Mouse (Mus musculus) forebrain, embryonic 14.5 days (tissue): Measurements from ENCODE around the gene Gm20388. TPM values are rescaled to one million over a fixed set of nuclear protein-coding genes. Genes with fewer than 3 reads are reported as not detected.

Experiments
- ATAC-seq: fragments of 200-750 bp; cut with Nextera tagmentation; 2 replicates; pipeline ENCODE4 v1.8.0; 2017; ENCODE audit warnings: mild to moderate bottlenecking, moderate library complexity
- DNase-seq: peaks from one replicate; pipeline ENCODE4 v3.0.0-alpha.2; 2015; ENCODE audit warnings: low spot score
- H3K27ac ChIP-seq: fragments of 300-500 bp; sonication (generic); 2 replicates; pipeline ENCODE4 v1.5.1; 2014; ENCODE audit warnings: low read depth, mild to moderate bottlenecking, control low read depth, low read length, moderate library complexity
- H3K27me3 ChIP-seq: fragments of 300-500 bp; sonication (generic); replicated peaks from 2 replicates; pipeline ENCODE4 v1.6.1; 2014; ENCODE audit warnings: low read length, control low read depth, mixed read lengths; ENCODE audit not compliant: control insufficient read depth, insufficient read depth
- H3K36me3 ChIP-seq: fragments of 300-500 bp; sonication (generic); 2 replicates; pipeline ENCODE4 v1.6.1; 2014; ENCODE audit warnings: low read length, control low read depth; ENCODE audit not compliant: control insufficient read depth, insufficient read depth
- H3K4me1 ChIP-seq: fragments of 300-500 bp; sonication (generic); 2 replicates; pipeline ENCODE4 v1.6.1; 2014; ENCODE audit warnings: antibody characterized with exemption, low read length, control low read depth; ENCODE audit not compliant: control insufficient read depth, insufficient read depth
- H3K4me2 ChIP-seq: fragments of 300-500 bp; sonication (generic); 2 replicates; pipeline ENCODE4 v1.6.1; 2014; ENCODE audit warnings: mild to moderate bottlenecking, control low read depth, low read length
- H3K4me3 ChIP-seq: fragments of 300-500 bp; sonication (generic); 2 replicates; pipeline ENCODE4 v1.5.1; 2014; ENCODE audit warnings: low read depth, low read length, control low read depth
- H3K9ac ChIP-seq: fragments of 300-500 bp; sonication (generic); 2 replicates; pipeline ENCODE4 v1.6.1; 2014; ENCODE audit warnings: mild to moderate bottlenecking, low read length, control low read depth, moderate library complexity
- H3K9me3 ChIP-seq: fragments of 300-500 bp; sonication (generic); replicated peaks from 2 replicates; pipeline ENCODE4 v1.6.1; 2016; ENCODE audit warnings: low read length, control low read depth, mixed read lengths; ENCODE audit not compliant: control insufficient read depth
- WGBS: fragments of 180-500 bp; shearing (Covaris S2); extraction: QIAGEN DNeasy Blood & Tissue Kit; methylation state at CpG from one replicate; pipeline ENCODE4 v1.1.7; 2014; 5-methylcytosine and 5-hydroxymethylcytosine counted together
- polyA plus RNA-seq: library from polyadenylated mRNA; unstranded; fragments of >200 nt; fragmentation: Nextera tagmentation; extraction: Ambion mirVana; gene quantifications from 2 replicates; pipeline ENCODE4 v1.2.1, GENCODE M21; 2014

Gm20388 gene
- polyA plus RNA-seq, 1 experiment from 2014 or later: 7.4 TPM

GRCm38 (mm10) chr8:124193992-124194391, 4283.4 kb downstream of the Gm20388 start:
- Histone ChIP-seq H3K27me3 (no peaks in the 10 kb centered on the region), H3K4me2 (no peak overlapping the region), H3K27ac (no peak overlapping the region), H3K4me1 (no peaks in the 10 kb centered on the region), H3K4me3 (no peak overlapping the region), H3K9ac (no peak overlapping the region), H3K36me3 (no peaks in the 10 kb centered on the region), H3K9me3 (no peaks in the 10 kb centered on the region)
- ATAC-seq: no peak
- WGBS: 82% methylated on average over 5 of the region's 5 CpGs
- DNase-seq: no peak

- no peak overlapping the region for H3K4me2 ChIP-seq
- whole genome bisulfite sequencing: 64% methylated on average over 5 of the region's 5 CpGs
- ATAC-seq (no peak), DNase-seq (no peak)
- no peak overlapping the region for H3K9ac ChIP-seq
- H3K9me3 ChIP-seq: no peaks in the 10 kb centered on the region
- H3K36me3 ChIP-seq: no peaks in the 10 kb centered on the region
- no peaks in the 10 kb centered on the region for H3K27me3 ChIP-seq
- H3K27ac ChIP-seq: no peak overlapping the region
- no peaks in the 10 kb centered on the region for H3K4me1 ChIP-seq
- H3K4me3 ChIP-seq: no peak overlapping the region
Observed at GRCm38 (mm10) chr8:124196195-124196594, 4285.6 kb downstream of the Gm20388 start.

GRCm38 (mm10) chr8:124196797-124197196, 4286.2 kb downstream of the Gm20388 start:
- 48% methylated on average over 5 of the region's 5 CpGs for WGBS

DNA sequence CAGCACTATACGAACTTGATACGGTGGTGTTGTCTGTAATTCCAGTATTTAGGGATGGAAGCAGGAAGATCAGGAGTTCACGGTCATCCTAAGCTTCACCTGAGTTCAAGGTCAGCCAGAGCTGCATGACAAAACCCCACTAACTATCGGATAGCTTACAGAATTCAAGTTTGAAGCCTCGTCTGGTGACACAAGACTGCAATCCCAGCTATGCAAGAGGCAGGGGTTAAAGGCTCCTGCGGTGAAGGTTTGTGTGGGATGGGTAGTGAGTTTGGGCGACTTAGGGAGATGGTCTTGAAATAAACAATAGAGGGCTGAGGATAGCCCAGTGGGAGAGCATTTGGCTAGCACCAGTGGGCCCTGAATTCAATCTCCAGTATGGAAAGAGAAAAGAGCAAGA, 4287.6 kb downstream of the Gm20388 start:
- no peaks in the 10 kb centered on the region for H3K4me1 ChIP-seq
- no peaks in the 10 kb centered on the region for H3K36me3 ChIP-seq
- H3K27ac ChIP-seq: no peak overlapping the region
- H3K4me3 ChIP-seq: no peak overlapping the region
- H3K4me2 ChIP-seq: no peak overlapping the region
- H3K27me3 ChIP-seq: no peaks in the 10 kb centered on the region
- no peak for DNase-seq
- 80% methylated on average over 7 of the region's 7 CpGs for WGBS
- H3K9ac ChIP-seq: no peak overlapping the region
- H3K9me3 ChIP-seq: no peaks in the 10 kb centered on the region
- no peak for ATAC-seq

More at GRCm38 (mm10) chr8:124196797-124197196, 4286.2 kb downstream of the Gm20388 start:
- Histone ChIP-seq H3K4me2 (no peak overlapping the region), H3K4me1 (no peaks in the 10 kb centered on the region), H3K27ac (no peak overlapping the region), H3K27me3 (no peaks in the 10 kb centered on the region), H3K4me3 (no peak overlapping the region), H3K9me3 (no peaks in the 10 kb centered on the region), H3K9ac (no peak overlapping the region), H3K36me3 (no peaks in the 10 kb centered on the region)
- ATAC-seq (no peak), DNase-seq (peak; percentile 29)

GRCm38 (mm10) chr8:124200400-124200799, 4289.8 kb downstream of the Gm20388 start:
- Histone ChIP-seq H3K36me3 (no peaks in the 10 kb centered on the region), H3K4me1 (no peaks in the 10 kb centered on the region), H3K4me2 (no peak overlapping the region), H3K27me3 (no peaks in the 10 kb centered on the region), H3K27ac (no peak overlapping the region), H3K9ac (no peak overlapping the region), H3K9me3 (no peaks in the 10 kb centered on the region), H3K4me3 (no peak overlapping the region)
- DNase-seq (no peak), ATAC-seq (no peak)
- 58% methylated on average over 7 of the region's 7 CpGs for whole genome bisulfite sequencing

GRCm38 (mm10) chr8:124201706-124202105, 4291.1 kb downstream of the Gm20388 start:
- no peaks in the 10 kb centered on the region for H3K4me1 ChIP-seq
- no peak for ATAC-seq
- H3K27ac ChIP-seq: no peak overlapping the region
- H3K27me3 ChIP-seq: no peaks in the 10 kb centered on the region
- no peak overlapping the region for H3K4me2 ChIP-seq
- H3K9ac ChIP-seq: no peak overlapping the region
- DNase-seq: no peak
- no peak overlapping the region for H3K4me3 ChIP-seq
- H3K9me3 ChIP-seq: no peaks in the 10 kb centered on the region
- H3K36me3 ChIP-seq: no peaks in the 10 kb centered on the region
- 86% methylated on average over 8 of the region's 8 CpGs for WGBS

- H3K4me2 ChIP-seq: no peak overlapping the region
- H3K36me3 ChIP-seq: no peaks in the 10 kb centered on the region
- H3K4me1 ChIP-seq: no peaks in the 10 kb centered on the region
- no peaks in the 10 kb centered on the region for H3K9me3 ChIP-seq
- no peak for ATAC-seq
- H3K27ac ChIP-seq: no peak overlapping the region
- H3K4me3 ChIP-seq: no peak overlapping the region
- H3K27me3 ChIP-seq: no peaks in the 10 kb centered on the region
- 91% methylated on average over 5 of the region's 5 CpGs for WGBS
- H3K9ac ChIP-seq: no peak overlapping the region
- DNase-seq: no peak
Observed at GRCm38 (mm10) chr8:124202895-124203294, 4292.3 kb downstream of the Gm20388 start.

- no peak overlapping the region for H3K9ac ChIP-seq
- DNase-seq (peak; percentile 54), ATAC-seq (peak; percentile 60; the same call in 1 of the 2 replicates)
- no peaks in the 10 kb centered on the region for H3K4me1 ChIP-seq
- 58% methylated on average over 13 of the region's 13 CpGs for WGBS
- H3K9me3 ChIP-seq: no peaks in the 10 kb centered on the region
- H3K27me3 ChIP-seq: no peaks in the 10 kb centered on the region
- no peak overlapping the region for H3K4me2 ChIP-seq
- H3K36me3 ChIP-seq: no peaks in the 10 kb centered on the region
- H3K4me3 ChIP-seq: no peak overlapping the region
- H3K27ac ChIP-seq: no peak overlapping the region
Observed at GRCm38 (mm10) chr8:124204001-124204601, 4293.5 kb downstream of the Gm20388 start.

GRCm38 (mm10) chr8:124212148-124212547, 4301.5 kb downstream of the Gm20388 start:
- ATAC-seq: no peak
- Histone ChIP-seq H3K4me1 (no peaks in the 10 kb centered on the region), H3K4me2 (no peak overlapping the region), H3K36me3 (no peaks in the 10 kb centered on the region), H3K27me3 (no peaks in the 10 kb centered on the region), H3K9me3 (no peaks in the 10 kb centered on the region), H3K27ac (no peak overlapping the region), H3K4me3 (no peak overlapping the region), H3K9ac (no peak overlapping the region)
- no peak for DNase-seq
- WGBS: 86% methylated on average over 2 of the region's 2 CpGs
